Mouse (Mus musculus): Measurements from ENCODE around the gene Egfl7.

GRCm38 (mm10) chr2:26621246-26621645, 41.4 kb downstream of the Egfl7 start:
- TF ChIP-seq CTCF (IDR thresholded peaks at IDR 0.05; ENCODE audit: extremely low read depth, insufficient read length, insufficient replicate concordance, low read depth, low read length) (no peak), POLR2A (IDR thresholded peaks at IDR 0.05; ENCODE audit: low read depth, low read length) (no peak)

Measured in small intestine, adult 2 months (tissue).